Mouse (Mus musculus) thymus, adult 2 months (tissue): ENCODE measurements around the gene 4930558K02Rik. TPM values are rescaled to one million over a fixed set of nuclear protein-coding genes. Genes with fewer than 3 reads are reported as not detected.

Experiments
- DNase-seq: peaks from one replicate; pipeline ENCODE4 v3.0.0; 2021
- H3K27ac ChIP-seq: fragments of 200-500 bp; 2 replicates; pipeline ENCODE4 v1.5.1; 2012; ENCODE audit warnings: low read length, control low read depth; ENCODE audit not compliant: control insufficient read depth, insufficient read depth
- H3K27me3 ChIP-seq: fragments of 200-500 bp; 2 replicates; pipeline ENCODE4 v1.6.1; 2012; ENCODE audit warnings: mild to moderate bottlenecking, low read length, moderate library complexity, mixed read lengths; ENCODE audit not compliant: control insufficient read depth, insufficient read depth
- H3K36me3 ChIP-seq: fragments of 200-500 bp; 2 replicates; pipeline ENCODE4 v1.6.1; 2012; ENCODE audit warnings: mild to moderate bottlenecking, low read length, moderate library complexity; ENCODE audit not compliant: control insufficient read depth, insufficient read depth
- H3K4me1 ChIP-seq: fragments of 200-500 bp; replicated peaks from 2 replicates; pipeline ENCODE4 v1.6.1; 2012; ENCODE audit warnings: low read length; ENCODE audit not compliant: control insufficient read depth, insufficient read depth
- H3K4me3 ChIP-seq: fragments of 200-500 bp; 2 replicates; pipeline ENCODE4 v1.5.1; 2012; ENCODE audit warnings: mild to moderate bottlenecking, low read length, control low read depth, moderate library complexity; ENCODE audit not compliant: control insufficient read depth, insufficient read depth
- CTCF ChIP-seq: fragments of 200-500 bp; IDR thresholded peaks from 2 replicates; pipeline ENCODE4 v1.5.1; 2012; ENCODE audit warnings: mild to moderate bottlenecking, control low read depth, low read length, moderate library complexity, borderline replicate concordance; ENCODE audit not compliant: control insufficient read depth, poor library complexity, insufficient read depth; ENCODE audit errors: extremely low read depth
- POLR2A ChIP-seq: fragments of 200-500 bp; IDR thresholded peaks from 2 replicates; pipeline ENCODE4 v1.6.1; 2012; ENCODE audit warnings: mild to moderate bottlenecking, low read length, control low read depth, moderate library complexity; ENCODE audit not compliant: control insufficient read depth, poor library complexity, insufficient read depth; ENCODE audit errors: extremely low read depth
- WGBS: fragments of 180-500 bp; shearing (Covaris S2); methylation state at CpG from one replicate; pipeline ENCODE4 v1.1.7; 2018; 5-methylcytosine and 5-hydroxymethylcytosine counted together
- polyA plus RNA-seq: library from polyadenylated mRNA; depleted of rRNA; stranded (reverse); fragments of >200 nt; gene quantifications from 2 replicates; pipeline ENCODE4 v1.2.3, GENCODE M21; 2012

The 4930558K02Rik gene
- polyA plus RNA-seq, 1 experiment: not detected

- no peaks in the 10 kb centered on the region for H3K27me3 ChIP-seq
- no peaks in the 10 kb centered on the region for H3K36me3 ChIP-seq
- DNase-seq: no peak
- no peak overlapping the region for H3K27ac ChIP-seq
- 28% methylated on average over 4 of the region's 4 CpGs for WGBS
- H3K4me3 ChIP-seq: no peak overlapping the region
- peaks cover 9% of the 10 kb centered on the region for H3K4me1 ChIP-seq
- TF ChIP-seq POLR2A: no peak
- TF ChIP-seq CTCF: no peak
Observed at GRCm38 (mm10) chr1:161998781-161999180, 19.3 kb upstream of the 4930558K02Rik start.

- no peak overlapping the region for H3K4me3 ChIP-seq
- H3K27me3 ChIP-seq: no peaks in the 10 kb centered on the region
- 60% methylated on average over 7 of the region's 7 CpGs for WGBS
- H3K36me3 ChIP-seq: no peaks in the 10 kb centered on the region
- TF ChIP-seq POLR2A: no peak
- TF ChIP-seq CTCF: no peak
- DNase-seq: no peak
- no peak overlapping the region for H3K27ac ChIP-seq
- no peaks in the 10 kb centered on the region for H3K4me1 ChIP-seq
Observed at GRCm38 (mm10) chr1:161992389-161992788, 13.0 kb upstream of the 4930558K02Rik start.

GRCm38 (mm10) chr1:161991846-161992245, 12.4 kb upstream of the 4930558K02Rik start:
- TF ChIP-seq CTCF: no peak
- TF ChIP-seq POLR2A: no peak
- WGBS: 97% methylated on average over 11 of the region's 11 CpGs

GRCm38 (mm10) chr1:161990684-161991578, 11.5 kb upstream of the 4930558K02Rik start:
- Histone ChIP-seq H3K27ac (no peak overlapping the region), H3K4me1 (no peaks in the 10 kb centered on the region), H3K4me3 (no peak overlapping the region), H3K36me3 (no peaks in the 10 kb centered on the region), H3K27me3 (no peaks in the 10 kb centered on the region)
- 94% methylated on average over 10 of the region's 10 CpGs for WGBS
- no peak for TF ChIP-seq CTCF
- TF ChIP-seq POLR2A: no peak
- DNase-seq: no peak

More at GRCm38 (mm10) chr1:161991846-161992245, 12.4 kb upstream of the 4930558K02Rik start:
- Histone ChIP-seq H3K36me3 (no peaks in the 10 kb centered on the region), H3K4me3 (no peak overlapping the region), H3K4me1 (no peaks in the 10 kb centered on the region), H3K27me3 (no peaks in the 10 kb centered on the region), H3K27ac (no peak overlapping the region)
- no peak for DNase-seq

GRCm38 (mm10) chr1:161983979-161984566, 4.6 kb upstream of the 4930558K02Rik start:
- Histone ChIP-seq H3K27ac (no peak overlapping the region), H3K36me3 (no peaks in the 10 kb centered on the region), H3K27me3 (no peaks in the 10 kb centered on the region), H3K4me1 (no peaks in the 10 kb centered on the region), H3K4me3 (no peak overlapping the region)
- DNase-seq: no peak
- 90% methylated on average over 4 of the region's 4 CpGs for WGBS
- TF ChIP-seq POLR2A (no peak), CTCF (no peak)

GRCm38 (mm10) chr1:161983451-161983850, 4.0 kb upstream of the 4930558K02Rik start:
- H3K27me3 ChIP-seq: no peaks in the 10 kb centered on the region
- no peaks in the 10 kb centered on the region for H3K4me1 ChIP-seq
- no peak overlapping the region for H3K27ac ChIP-seq
- no peak overlapping the region for H3K4me3 ChIP-seq
- WGBS: 96% methylated on average over 6 of the region's 6 CpGs
- TF ChIP-seq POLR2A (no peak), CTCF (no peak)
- no peaks in the 10 kb centered on the region for H3K36me3 ChIP-seq
- DNase-seq: no peak
